Mouse (Mus musculus): Measurements from ENCODE around the gene Tmsb4x.

DNA sequence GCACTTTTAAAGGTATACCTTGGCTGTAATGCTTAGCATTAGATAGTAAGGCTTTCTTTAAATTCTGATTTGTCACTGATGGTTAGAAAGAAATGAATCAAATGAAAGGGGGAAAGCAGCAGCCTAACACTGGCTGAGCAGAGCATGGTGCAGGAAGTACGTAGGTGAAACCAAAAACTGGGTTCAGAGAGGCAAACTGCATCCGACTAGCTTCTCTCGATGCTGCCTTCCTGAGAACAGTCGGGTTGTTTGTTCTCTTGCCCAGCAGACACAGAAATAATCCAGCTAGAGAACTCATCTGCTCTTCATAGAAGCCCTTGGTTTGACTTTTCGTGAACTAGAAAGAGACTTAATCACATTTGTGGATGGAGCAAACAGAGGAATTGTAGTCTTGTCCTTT, 26.7 kb downstream of the Tmsb4x start:
- no peak for TF ChIP-seq CTCF (IDR thresholded peaks at IDR 0.05; ENCODE audit: low read depth, low read length)
- no peak for TF ChIP-seq POLR2A (IDR thresholded peaks at IDR 0.05; ENCODE audit: extremely low read depth, insufficient read depth, low read length)
